Comparison of ENCODE assay signal across 12 mouse cellular contexts in the genomic region with DNA sequence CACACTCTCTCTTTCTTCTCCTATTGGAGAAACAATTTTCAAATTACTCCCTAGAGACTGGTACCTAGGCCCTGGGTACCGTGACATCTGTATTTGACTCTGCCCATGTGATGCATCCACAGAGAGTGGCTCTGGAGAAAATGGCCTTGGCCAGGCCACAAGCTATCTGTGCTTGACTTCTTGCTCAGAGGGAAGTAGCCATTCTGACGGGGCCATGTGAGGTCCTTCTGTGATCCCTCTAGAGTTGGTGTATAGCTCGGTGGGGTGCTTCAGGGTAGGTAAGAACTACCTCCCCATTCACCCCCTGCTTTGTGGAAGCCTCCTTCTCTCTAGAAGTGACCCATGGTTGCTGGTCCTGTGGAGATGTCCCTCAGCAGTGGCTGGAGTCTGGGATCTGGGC.
DNase-seq lines count a peak whose midpoint lies in the region; ATAC-seq and TF ChIP-seq lines count a peak whose summit lies in the region.
"Had no signal": no experiment of that assay in that cellular context is flagged by ENCODE, and none has a peak within 500 bp of the region (broad histone marks: within the 10 kb centered on the region; RNA-seq: fewer than 3 reads in every experiment).

No protein-coding gene starts in this region.

- no peak for DNase-seq in intestine, embryonic 14.5 days (ENCODE audit: low spot score)

- no peak overlapping the region for H3K4me2 ChIP-seq in intestine, embryonic 14.5 days (ENCODE audit: low read length)
- no peak overlapping the region for H3K4me2 ChIP-seq in intestine, postnatal 0 days (replicated peaks; ENCODE audit: low read depth)
- no peak overlapping the region for H3K4me2 ChIP-seq in forebrain, embryonic 15.5 days (replicated peaks)
- no peak overlapping the region for H3K4me2 ChIP-seq in hindbrain, embryonic 15.5 days
- no peak overlapping the region for H3K4me2 ChIP-seq in midbrain, embryonic 16.5 days (ENCODE audit: low read length)
- H3K4me2 ChIP-seq: heart, embryonic 11.5 days; stomach, embryonic 15.5 days had no signal

- no peaks in the 10 kb centered on the region for H3K9me3 ChIP-seq in intestine, embryonic 14.5 days (ENCODE audit: control insufficient read depth, low read length)
- H3K9me3 ChIP-seq in intestine, postnatal 0 days (ENCODE audit: control insufficient read depth) = no peaks in the 10 kb centered on the region
- no peaks in the 10 kb centered on the region for H3K9me3 ChIP-seq in forebrain, embryonic 15.5 days
- H3K9me3 ChIP-seq in hindbrain, embryonic 15.5 days = no peaks in the 10 kb centered on the region
- H3K9me3 ChIP-seq in midbrain, embryonic 16.5 days (replicated peaks; ENCODE audit: control insufficient read depth, low read length, poor library complexity, severe bottlenecking) = no peaks in the 10 kb centered on the region
- H3K9me3 ChIP-seq: stomach, embryonic 15.5 days had no signal

- H3K4me3 ChIP-seq in intestine, embryonic 14.5 days (ENCODE audit: low read depth, low read length) = no peak overlapping the region
- H3K4me3 ChIP-seq in intestine, postnatal 0 days (ENCODE audit: low read depth, low read length) = no peak overlapping the region
- H3K4me3 ChIP-seq in forebrain, embryonic 15.5 days = no peak overlapping the region
- no peak overlapping the region for H3K4me3 ChIP-seq in hindbrain, embryonic 15.5 days
- H3K4me3 ChIP-seq in midbrain, embryonic 16.5 days (ENCODE audit: low read depth, low read length) = no peak overlapping the region
- H3K4me3 ChIP-seq: erythroblast, embryonic 14.5 days; stomach, embryonic 15.5 days had no signal

- 76% methylated on average over 3 of the region's 3 CpGs for WGBS in intestine, embryonic 14.5 days
- 79% methylated on average over 3 of the region's 3 CpGs for WGBS in intestine, postnatal 0 days
- WGBS in forebrain, embryonic 15.5 days = 75% methylated on average over 3 of the region's 3 CpGs
- 70% methylated on average over 3 of the region's 3 CpGs for WGBS in hindbrain, embryonic 15.5 days
- WGBS in midbrain, embryonic 16.5 days = 72% methylated on average over 3 of the region's 3 CpGs

- ATAC-seq in intestine, embryonic 14.5 days (replicated peaks; ENCODE audit: low FRiP score, low TSS enrichment, low read depth) = peak; percentile 25; the same call in 1 of the 2 replicates
- no peak for ATAC-seq in intestine, postnatal 0 days
- peak; percentile 38 for ATAC-seq in forebrain, embryonic 15.5 days (replicated peaks)
- peak; percentile 20 for ATAC-seq in hindbrain, embryonic 15.5 days (ENCODE audit: low FRiP score, low read depth)
- ATAC-seq in midbrain, embryonic 16.5 days = peak; percentile 30; the same call in 1 of the 2 replicates
- no peak for ATAC-seq in activated CD4-positive, CD25-positive, alpha-beta regulatory T cell, adult 4 months
- ATAC-seq in cerebellum, adult (ENCODE audit: insufficient number of reproducible peaks, low FRiP score, low TSS enrichment) = no peak

- TF ChIP-seq CTCF in intestine, postnatal 0 days (IDR thresholded peaks at IDR 0.05; ENCODE audit: low read depth) = no peak

- H3K4me1 ChIP-seq in intestine, embryonic 14.5 days (replicated peaks; ENCODE audit: control insufficient read depth, insufficient read depth, low read length) = no peaks in the 10 kb centered on the region
- H3K4me1 ChIP-seq in intestine, postnatal 0 days (replicated peaks; ENCODE audit: control insufficient read depth, insufficient read depth, low read length) = no peaks in the 10 kb centered on the region
- H3K4me1 ChIP-seq in forebrain, embryonic 15.5 days = no peaks in the 10 kb centered on the region
- no peaks in the 10 kb centered on the region for H3K4me1 ChIP-seq in hindbrain, embryonic 15.5 days (replicated peaks)
- no peaks in the 10 kb centered on the region for H3K4me1 ChIP-seq in midbrain, embryonic 16.5 days (ENCODE audit: control insufficient read depth, insufficient read depth, low read length)
- H3K4me1 ChIP-seq: stomach, embryonic 15.5 days had no signal

- H3K36me3 ChIP-seq in intestine, embryonic 14.5 days (ENCODE audit: control insufficient read depth, insufficient read depth, low read length) = no peaks in the 10 kb centered on the region
- no peaks in the 10 kb centered on the region for H3K36me3 ChIP-seq in intestine, postnatal 0 days (ENCODE audit: control insufficient read depth, insufficient read depth)
- no peaks in the 10 kb centered on the region for H3K36me3 ChIP-seq in forebrain, embryonic 15.5 days
- H3K36me3 ChIP-seq in hindbrain, embryonic 15.5 days = no peaks in the 10 kb centered on the region
- H3K36me3 ChIP-seq in midbrain, embryonic 16.5 days (ENCODE audit: control insufficient read depth, insufficient read depth, low read length) = no peaks in the 10 kb centered on the region
- H3K36me3 ChIP-seq: stomach, embryonic 15.5 days had no signal

- H3K27ac ChIP-seq in intestine, embryonic 14.5 days (ENCODE audit: low read depth) = no peak overlapping the region
- no peak overlapping the region for H3K27ac ChIP-seq in intestine, postnatal 0 days (ENCODE audit: low read depth, low read length)
- no peak overlapping the region for H3K27ac ChIP-seq in forebrain, embryonic 15.5 days (replicated peaks)
- no peak overlapping the region for H3K27ac ChIP-seq in hindbrain, embryonic 15.5 days (replicated peaks)
- no peak overlapping the region for H3K27ac ChIP-seq in midbrain, embryonic 16.5 days (ENCODE audit: low read length)
- H3K27ac ChIP-seq: kidney, postnatal 0 days; liver, embryonic 14.5 days; stomach, embryonic 15.5 days had no signal

- no peaks in the 10 kb centered on the region for H3K27me3 ChIP-seq in intestine, embryonic 14.5 days (replicated peaks; ENCODE audit: control insufficient read depth, insufficient read depth, low read length)
- H3K27me3 ChIP-seq in intestine, postnatal 0 days (replicated peaks; ENCODE audit: control insufficient read depth, insufficient read depth, low read length) = no peaks in the 10 kb centered on the region
- no peaks in the 10 kb centered on the region for H3K27me3 ChIP-seq in forebrain, embryonic 15.5 days
- H3K27me3 ChIP-seq in hindbrain, embryonic 15.5 days = no peaks in the 10 kb centered on the region
- H3K27me3 ChIP-seq in midbrain, embryonic 16.5 days (ENCODE audit: control insufficient read depth, insufficient read depth, low read depth, low read length) = no peaks in the 10 kb centered on the region
- H3K27me3 ChIP-seq: stomach, embryonic 15.5 days had no signal

- no peak overlapping the region for H3K9ac ChIP-seq in intestine, embryonic 14.5 days (ENCODE audit: low read length)
- H3K9ac ChIP-seq in intestine, postnatal 0 days (ENCODE audit: low read depth, low read length) = no peak overlapping the region
- no peak overlapping the region for H3K9ac ChIP-seq in forebrain, embryonic 15.5 days (replicated peaks)
- H3K9ac ChIP-seq in hindbrain, embryonic 15.5 days = no peak overlapping the region
- H3K9ac ChIP-seq in midbrain, embryonic 16.5 days (ENCODE audit: low read depth, low read length) = no peak overlapping the region
- H3K9ac ChIP-seq: liver, embryonic 14.5 days; stomach, embryonic 15.5 days had no signal

Comparison
In these comparisons a context has a peak if more than half of its experiments do, and no peak if none do; other contexts are left out.
1. ATAC-seq: peak in intestine, embryonic 14.5 days (single experiment), forebrain, embryonic 15.5 days (single experiment), hindbrain, embryonic 15.5 days (single experiment) and midbrain, embryonic 16.5 days (single experiment); none in intestine, postnatal 0 days (single experiment), activated CD4-positive, CD25-positive, alpha-beta regulatory T cell, adult 4 months (single experiment) and cerebellum, adult (single experiment).